Mouse (Mus musculus) midbrain, embryonic 16.5 days (tissue): ENCODE measurements at regions not wholly inside any gene's neighbourhood (a gene's known extent, or its start where the extent isn't known, plus 50 kb on each side); places are given as distances from the start of the nearest gene placed in this dataset.

Experiments
- ATAC-seq: fragments of 200-750 bp; cut with Nextera tagmentation; 2 replicates; pipeline ENCODE4 v1.8.0; 2017; ENCODE audit warnings: moderate TSS enrichment
- H3K27ac ChIP-seq: fragments of 300-500 bp; sonication (generic); 2 replicates; pipeline ENCODE4 v1.5.1; 2014; ENCODE audit warnings: mild to moderate bottlenecking, low read length, mixed read lengths
- H3K27me3 ChIP-seq: fragments of 300-500 bp; sonication (generic); 2 replicates; pipeline ENCODE4 v1.6.1; 2014; ENCODE audit warnings: low read depth, low read length, mixed read lengths; ENCODE audit not compliant: control insufficient read depth, insufficient read depth
- H3K36me3 ChIP-seq: fragments of 300-500 bp; sonication (generic); 2 replicates; pipeline ENCODE4 v1.6.1; 2014; ENCODE audit warnings: mild to moderate bottlenecking, low read length, moderate library complexity, mixed read lengths; ENCODE audit not compliant: control insufficient read depth, insufficient read depth
- H3K4me1 ChIP-seq: fragments of 300-500 bp; sonication (generic); 2 replicates; pipeline ENCODE4 v1.6.1; 2014; ENCODE audit warnings: mild to moderate bottlenecking, low read length, mixed read lengths; ENCODE audit not compliant: control insufficient read depth, insufficient read depth
- H3K4me2 ChIP-seq: fragments of 300-500 bp; sonication (generic); 2 replicates; pipeline ENCODE4 v1.6.1; 2014; ENCODE audit warnings: mild to moderate bottlenecking, low read length, mixed read lengths
- H3K4me3 ChIP-seq: fragments of 300-500 bp; sonication (generic); 2 replicates; pipeline ENCODE4 v1.5.1; 2014; ENCODE audit warnings: low read depth, mild to moderate bottlenecking, low read length, moderate library complexity, mixed read lengths
- H3K9ac ChIP-seq: fragments of 300-500 bp; sonication (generic); 2 replicates; pipeline ENCODE4 v1.6.1; 2014; ENCODE audit warnings: low read depth, low read length, mixed read lengths
- H3K9me3 ChIP-seq: fragments of 300-500 bp; sonication (generic); replicated peaks from 2 replicates; pipeline ENCODE4 v1.6.1; 2014; ENCODE audit warnings: mild to moderate bottlenecking, low read length, mixed read lengths; ENCODE audit not compliant: control insufficient read depth, poor library complexity, severe bottlenecking
- WGBS: fragments of 180-500 bp; shearing (Covaris S2); extraction: QIAGEN DNeasy Blood & Tissue Kit; methylation state at CpG from one replicate; pipeline ENCODE4 v1.1.7; 2014; 5-methylcytosine and 5-hydroxymethylcytosine counted together

- ATAC-seq = no peak
- Histone ChIP-seq H3K9ac (no peak overlapping the region), H3K4me2 (no peak overlapping the region), H3K27me3 (no peaks in the 10 kb centered on the region), H3K9me3 (no peaks in the 10 kb centered on the region), H3K27ac (no peak overlapping the region), H3K4me3 (no peak overlapping the region), H3K4me1 (no peaks in the 10 kb centered on the region), H3K36me3 (no peaks in the 10 kb centered on the region)
- WGBS = 4% methylated on average over 4 of the region's 4 CpGs
These were observed 404.3 kb downstream of the Rpl36a-ps1 start for GRCm38 (mm10) chr14:98589846-98590245.

DNA sequence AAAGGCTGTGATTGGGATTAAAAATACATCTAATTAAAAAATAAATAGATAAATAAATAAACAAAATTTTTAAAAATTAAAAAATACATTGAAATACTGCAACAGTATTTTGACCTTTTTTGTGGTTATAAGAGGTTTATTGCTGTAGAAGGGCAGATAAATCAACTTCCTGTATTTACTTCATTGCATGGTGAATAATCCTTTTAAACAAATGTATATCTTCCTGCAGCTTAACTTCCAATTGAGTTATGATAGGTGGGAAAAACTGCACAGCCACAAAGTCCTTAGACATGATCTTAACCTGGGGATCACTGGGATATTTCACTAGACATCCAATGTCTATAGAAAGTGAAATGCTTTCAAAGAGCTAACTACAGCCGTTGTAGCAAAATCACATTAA is 402.1 kb upstream of the Dach1 start:
- H3K27ac ChIP-seq = no peak overlapping the region
- H3K27me3 ChIP-seq = no peaks in the 10 kb centered on the region
- H3K4me3 ChIP-seq = no peak overlapping the region
- no peak overlapping the region for H3K9ac ChIP-seq
- ATAC-seq = no peak
- no peaks in the 10 kb centered on the region for H3K9me3 ChIP-seq
- H3K36me3 ChIP-seq = no peaks in the 10 kb centered on the region
- no peak overlapping the region for H3K4me2 ChIP-seq
- 91% methylated on average over 1 of the region's 1 CpGs for WGBS
- H3K4me1 ChIP-seq = no peaks in the 10 kb centered on the region

- no peak overlapping the region for H3K4me3 ChIP-seq
- H3K27ac ChIP-seq = no peak overlapping the region
- H3K9ac ChIP-seq = no peak overlapping the region
- no peaks in the 10 kb centered on the region for H3K9me3 ChIP-seq
- no peaks in the 10 kb centered on the region for H3K36me3 ChIP-seq
- H3K4me2 ChIP-seq = no peak overlapping the region
- no peaks in the 10 kb centered on the region for H3K4me1 ChIP-seq
- H3K27me3 ChIP-seq = no peaks in the 10 kb centered on the region
- ATAC-seq = no peak
These were observed 392.4 kb upstream of the Dach1 start for GRCm38 (mm10) chr14:98562002-98562401.

GRCm38 (mm10) chr14:98539792-98540191 is 370.2 kb upstream of the Dach1 start:
- no peak for ATAC-seq
- Histone ChIP-seq H3K4me3 (no peak overlapping the region), H3K4me1 (no peaks in the 10 kb centered on the region), H3K27me3 (no peaks in the 10 kb centered on the region), H3K9me3 (no peaks in the 10 kb centered on the region), H3K4me2 (no peak overlapping the region), H3K36me3 (no peaks in the 10 kb centered on the region), H3K27ac (no peak overlapping the region), H3K9ac (no peak overlapping the region)
- 93% methylated on average over 1 of the region's 1 CpGs for WGBS

GRCm38 (mm10) chr14:98538267-98538666 is 368.7 kb upstream of the Dach1 start:
- Histone ChIP-seq H3K9ac (no peak overlapping the region), H3K9me3 (no peaks in the 10 kb centered on the region), H3K27ac (no peak overlapping the region), H3K4me2 (no peak overlapping the region), H3K4me1 (no peaks in the 10 kb centered on the region), H3K4me3 (no peak overlapping the region), H3K27me3 (no peaks in the 10 kb centered on the region), H3K36me3 (no peaks in the 10 kb centered on the region)
- WGBS = 14% methylated on average over 4 of the region's 4 CpGs
- peak; percentile 67; the same call in 1 of the 2 replicates for ATAC-seq

- H3K4me2 ChIP-seq = no peak overlapping the region
- no peaks in the 10 kb centered on the region for H3K36me3 ChIP-seq
- H3K9me3 ChIP-seq = no peaks in the 10 kb centered on the region
- H3K27ac ChIP-seq = no peak overlapping the region
- H3K9ac ChIP-seq = no peak overlapping the region
- no peaks in the 10 kb centered on the region for H3K4me1 ChIP-seq
- 82% methylated on average over 10 of the region's 10 CpGs for WGBS
- no peak for ATAC-seq
- no peaks in the 10 kb centered on the region for H3K27me3 ChIP-seq
- H3K4me3 ChIP-seq = no peak overlapping the region
These were observed 364.0 kb upstream of the Dach1 start for GRCm38 (mm10) chr14:98533600-98533999.

DNA sequence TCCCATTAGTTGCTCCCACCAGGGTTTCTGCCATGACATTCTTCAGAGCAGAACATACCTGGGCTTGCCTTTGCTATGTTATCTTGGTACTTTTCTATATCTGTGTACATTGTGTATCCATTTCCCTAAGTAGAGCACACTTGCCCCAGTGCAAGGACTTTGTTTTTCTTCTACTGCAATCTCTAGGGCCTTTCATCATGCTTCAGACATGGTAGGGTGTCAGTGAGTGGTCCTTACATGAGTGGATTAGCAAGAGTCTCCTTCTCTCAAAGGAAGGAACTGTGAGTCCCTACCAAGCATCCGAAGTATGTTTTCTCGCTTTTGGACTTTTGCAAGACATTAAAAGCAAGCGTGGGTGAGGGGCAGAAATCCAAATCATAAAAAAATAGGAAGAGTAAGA is 351.4 kb upstream of the Dach1 start:
- no peak for ATAC-seq
- Histone ChIP-seq H3K27me3 (no peaks in the 10 kb centered on the region), H3K4me3 (no peak overlapping the region), H3K4me2 (no peak overlapping the region), H3K36me3 (no peaks in the 10 kb centered on the region), H3K27ac (no peak overlapping the region), H3K9ac (no peak overlapping the region), H3K4me1 (no peaks in the 10 kb centered on the region), H3K9me3 (no peaks in the 10 kb centered on the region)
- WGBS = 97% methylated on average over 3 of the region's 3 CpGs

- H3K36me3 ChIP-seq = no peaks in the 10 kb centered on the region
- no peaks in the 10 kb centered on the region for H3K9me3 ChIP-seq
- ATAC-seq = no peak
- H3K27ac ChIP-seq = no peak overlapping the region
- no peak overlapping the region for H3K4me3 ChIP-seq
- no peaks in the 10 kb centered on the region for H3K4me1 ChIP-seq
- WGBS = 88% methylated on average over 6 of the region's 6 CpGs
- no peak overlapping the region for H3K9ac ChIP-seq
- H3K4me2 ChIP-seq = no peak overlapping the region
- no peaks in the 10 kb centered on the region for H3K27me3 ChIP-seq
These were observed 335.8 kb upstream of the Dach1 start for GRCm38 (mm10) chr14:98505321-98505720.

GRCm38 (mm10) chr14:98477416-98477815 is 307.9 kb upstream of the Dach1 start:
- 84% methylated on average over 8 of the region's 8 CpGs for whole genome bisulfite sequencing

More at GRCm38 (mm10) chr14:98477416-98477815, 307.9 kb upstream of the Dach1 start:
- Histone ChIP-seq H3K4me1 (no peaks in the 10 kb centered on the region), H3K4me2 (no peak overlapping the region), H3K4me3 (no peak overlapping the region), H3K27ac (no peak overlapping the region), H3K9ac (no peak overlapping the region), H3K27me3 (no peaks in the 10 kb centered on the region), H3K9me3 (no peaks in the 10 kb centered on the region), H3K36me3 (no peaks in the 10 kb centered on the region)
- no peak for ATAC-seq
